Mouse (Mus musculus): ENCODE data around the gene Lgalsl. TPM values are rescaled to one million over a fixed set of nuclear protein-coding genes. Genes with fewer than 3 reads are reported as not detected.

Gene Lgalsl
- polyA plus RNA-seq (2012; ENCODE audit: insufficient read depth, insufficient read length, missing spikeins): 13.3 and 13.9 TPM in 2 replicates

GRCm38 (mm10) chr11:20830686-20831505 lies at the start of gene Lgalsl:
Lgalsl (minus strand) TSS chr11:20831056.
- Histone ChIP-seq H3K4me3 (ENCODE audit: insufficient read depth, low read depth, low read length) (peak within 1 kb of the TSS; percentile 89), H3K4me1 (ENCODE audit: control insufficient read depth, insufficient read depth, insufficient read length, low read length) (no peaks in the 10 kb centered on the region), H3K27ac (replicated peaks; ENCODE audit: low read depth, low read length) (peak within 1 kb of the TSS; percentile 53)

- Histone ChIP-seq H3K4me3 (ENCODE audit: insufficient read depth, low read depth, low read length) (no peak overlapping the region), H3K27ac (replicated peaks; ENCODE audit: low read depth, low read length) (no peak overlapping the region), H3K4me1 (ENCODE audit: control insufficient read depth, insufficient read depth, insufficient read length, low read length) (no peaks in the 10 kb centered on the region)
Measured at GRCm38 (mm10) chr11:20878644-20879043, 47.8 kb upstream of the Lgalsl start.

GRCm38 (mm10) chr11:20877578-20878096 lies 46.8 kb upstream of the Lgalsl start:
- Histone ChIP-seq H3K4me1 (ENCODE audit: control insufficient read depth, insufficient read depth, insufficient read length, low read length) (no peaks in the 10 kb centered on the region), H3K27ac (replicated peaks; ENCODE audit: low read depth, low read length) (no peak overlapping the region), H3K4me3 (ENCODE audit: insufficient read depth, low read depth, low read length) (no peak overlapping the region)

GRCm38 (mm10) chr11:20873386-20873785 lies 42.5 kb upstream of the Lgalsl start:
- no peak overlapping the region for H3K4me3 ChIP-seq (ENCODE audit: insufficient read depth, low read depth, low read length)
- H3K4me1 ChIP-seq (ENCODE audit: control insufficient read depth, insufficient read depth, insufficient read length, low read length): no peaks in the 10 kb centered on the region
- peak overlapping the region; percentile 88 for H3K27ac ChIP-seq (replicated peaks; ENCODE audit: low read depth, low read length)

GRCm38 (mm10) chr11:20872911-20873310 lies 42.1 kb upstream of the Lgalsl start:
- Histone ChIP-seq H3K4me1 (ENCODE audit: control insufficient read depth, insufficient read depth, insufficient read length, low read length) (no peaks in the 10 kb centered on the region), H3K27ac (replicated peaks; ENCODE audit: low read depth, low read length) (peak overlapping the region; percentile 88), H3K4me3 (ENCODE audit: insufficient read depth, low read depth, low read length) (peak overlapping the region; percentile 19; the same call in 1 of the 2 replicates)

GRCm38 (mm10) chr11:20872444-20872843 lies 41.6 kb upstream of the Lgalsl start:
- H3K4me1 ChIP-seq (ENCODE audit: control insufficient read depth, insufficient read depth, insufficient read length, low read length): no peaks in the 10 kb centered on the region
- H3K27ac ChIP-seq (replicated peaks; ENCODE audit: low read depth, low read length): peak overlapping the region; percentile 84

GRCm38 (mm10) chr11:20869927-20870326 lies 39.1 kb upstream of the Lgalsl start:
- Histone ChIP-seq H3K4me1 (ENCODE audit: control insufficient read depth, insufficient read depth, insufficient read length, low read length) (no peaks in the 10 kb centered on the region), H3K4me3 (ENCODE audit: insufficient read depth, low read depth, low read length) (no peak overlapping the region), H3K27ac (replicated peaks; ENCODE audit: low read depth, low read length) (no peak overlapping the region)

More at GRCm38 (mm10) chr11:20872444-20872843, 41.6 kb upstream of the Lgalsl start:
- 0 out of 2 replicates have a peak overlapping the region, but pooled peaks have one; percentile 19 for H3K4me3 ChIP-seq (ENCODE audit: insufficient read depth, low read depth, low read length)

GRCm38 (mm10) chr11:20865450-20865849 lies 34.6 kb upstream of the Lgalsl start:
- Histone ChIP-seq H3K4me1 (ENCODE audit: control insufficient read depth, insufficient read depth, insufficient read length, low read length) (peaks cover under 1% of the 10 kb centered on the region; the same call in 1 of the 2 replicates), H3K4me3 (ENCODE audit: insufficient read depth, low read depth, low read length) (no peak overlapping the region), H3K27ac (replicated peaks; ENCODE audit: low read depth, low read length) (no peak overlapping the region)

GRCm38 (mm10) chr11:20864647-20865046 lies 33.8 kb upstream of the Lgalsl start:
- Histone ChIP-seq H3K4me1 (ENCODE audit: control insufficient read depth, insufficient read depth, insufficient read length, low read length) (peaks cover 7% of the 10 kb centered on the region), H3K27ac (replicated peaks; ENCODE audit: low read depth, low read length) (no peak overlapping the region), H3K4me3 (ENCODE audit: insufficient read depth, low read depth, low read length) (no peak overlapping the region)

- Histone ChIP-seq H3K4me1 (ENCODE audit: control insufficient read depth, insufficient read depth, insufficient read length, low read length) (peaks cover 13% of the 10 kb centered on the region), H3K4me3 (ENCODE audit: insufficient read depth, low read depth, low read length) (no peak overlapping the region), H3K27ac (replicated peaks; ENCODE audit: low read depth, low read length) (no peak overlapping the region)
Measured at GRCm38 (mm10) chr11:20862101-20862500, 31.2 kb upstream of the Lgalsl start.

GRCm38 (mm10) chr11:20860351-20860750 lies 29.5 kb upstream of the Lgalsl start:
- Histone ChIP-seq H3K4me1 (ENCODE audit: control insufficient read depth, insufficient read depth, insufficient read length, low read length) (peaks cover 13% of the 10 kb centered on the region), H3K4me3 (ENCODE audit: insufficient read depth, low read depth, low read length) (no peak overlapping the region), H3K27ac (replicated peaks; ENCODE audit: low read depth, low read length) (no peak overlapping the region)

- H3K4me1 ChIP-seq (ENCODE audit: control insufficient read depth, insufficient read depth, insufficient read length, low read length): peaks cover 13% of the 10 kb centered on the region
- H3K27ac ChIP-seq (replicated peaks; ENCODE audit: low read depth, low read length): peak overlapping the region; percentile 70
- H3K4me3 ChIP-seq (ENCODE audit: insufficient read depth, low read depth, low read length): peak overlapping the region; percentile 47
Measured at GRCm38 (mm10) chr11:20859858-20860257, 29.0 kb upstream of the Lgalsl start.

- H3K4me3 ChIP-seq (ENCODE audit: insufficient read depth, low read depth, low read length): peak overlapping the region; percentile 47
- peaks cover 13% of the 10 kb centered on the region for H3K4me1 ChIP-seq (ENCODE audit: control insufficient read depth, insufficient read depth, insufficient read length, low read length)
Measured at GRCm38 (mm10) chr11:20858921-20859668, 28.2 kb upstream of the Lgalsl start.

GRCm38 (mm10) chr11:20857921-20858320 lies 27.1 kb upstream of the Lgalsl start:
- H3K4me3 ChIP-seq (ENCODE audit: insufficient read depth, low read depth, low read length): no peak overlapping the region
- H3K27ac ChIP-seq (replicated peaks; ENCODE audit: low read depth, low read length): peak overlapping the region; percentile 99
- H3K4me1 ChIP-seq (ENCODE audit: control insufficient read depth, insufficient read depth, insufficient read length, low read length): peaks cover 13% of the 10 kb centered on the region

More at GRCm38 (mm10) chr11:20858921-20859668, 28.2 kb upstream of the Lgalsl start:
- H3K27ac ChIP-seq (replicated peaks; ENCODE audit: low read depth, low read length): peak overlapping the region; percentile 99
